Mouse (Mus musculus): ENCODE data around the gene Polr2l.
A peak's percentile ranks its signal among the peaks of the same experiment; 100 is the strongest.

Polr2l gene

GRCm38 (mm10) chr7:141432186-141432611 is 42.7 kb downstream of the Polr2l start:
- peak; percentile 69 for DNase-seq (ENCODE audit: low spot score)

DNA sequence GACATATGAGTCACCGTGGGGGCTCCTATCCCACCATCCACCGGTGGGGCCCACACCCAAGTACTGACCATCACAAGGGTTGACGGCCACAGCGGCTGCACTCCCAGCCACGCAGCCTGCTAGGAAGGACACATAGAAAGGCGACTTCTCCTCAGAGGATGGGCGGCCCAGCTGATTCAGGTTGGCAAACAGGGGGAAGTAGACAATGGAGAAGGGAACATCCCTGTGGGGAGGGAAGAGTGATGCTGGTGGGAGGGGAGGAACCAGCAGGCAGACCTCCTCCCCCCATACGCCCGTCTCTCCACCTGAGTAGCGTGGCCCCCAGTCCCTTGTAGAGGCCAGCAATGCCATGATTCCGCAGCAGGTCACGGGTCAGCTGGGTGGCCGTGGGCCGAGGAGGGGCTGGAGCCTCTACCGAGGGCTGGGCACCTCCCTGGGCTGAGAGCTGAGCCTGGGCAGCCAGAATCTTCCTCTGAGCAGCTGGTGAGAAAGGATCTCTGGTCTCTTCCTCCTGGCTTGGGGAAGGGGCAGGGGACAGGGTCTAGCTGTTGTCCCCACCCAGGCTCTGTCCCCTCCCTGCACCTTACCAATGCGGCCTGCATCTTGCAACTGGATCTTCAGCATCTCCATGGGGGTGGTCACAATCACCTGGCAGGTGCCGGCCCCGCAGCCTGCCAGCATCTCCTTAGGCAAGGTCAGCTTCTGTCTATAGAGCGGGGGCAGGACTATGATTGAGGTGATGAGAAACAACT is 43.3 kb downstream of the Polr2l start:
- DNase-seq (ENCODE audit: low spot score): no peak

- DNase-seq (ENCODE audit: low spot score): no peak
Observed at GRCm38 (mm10) chr7:141430585-141431240, 44.2 kb downstream of the Polr2l start.

- peak; percentile 63 for DNase-seq (ENCODE audit: low spot score)
Observed at GRCm38 (mm10) chr7:141429840-141430584, 44.9 kb downstream of the Polr2l start.

GRCm38 (mm10) chr7:141429310-141429709 is 45.6 kb downstream of the Polr2l start, which contains the start of gene Cend1:
Gene Cend1, minus strand, starts transcription at chr7:141429491.
- DNase-seq (ENCODE audit: low spot score): peak; percentile 52

GRCm38 (mm10) chr7:141428701-141429100 is 46.2 kb downstream of the Polr2l start:
- no peak for DNase-seq (ENCODE audit: low spot score)

- no peak for DNase-seq (ENCODE audit: low spot score)
Observed at GRCm38 (mm10) chr7:141426948-141427730, 47.8 kb downstream of the Polr2l start.

DNA sequence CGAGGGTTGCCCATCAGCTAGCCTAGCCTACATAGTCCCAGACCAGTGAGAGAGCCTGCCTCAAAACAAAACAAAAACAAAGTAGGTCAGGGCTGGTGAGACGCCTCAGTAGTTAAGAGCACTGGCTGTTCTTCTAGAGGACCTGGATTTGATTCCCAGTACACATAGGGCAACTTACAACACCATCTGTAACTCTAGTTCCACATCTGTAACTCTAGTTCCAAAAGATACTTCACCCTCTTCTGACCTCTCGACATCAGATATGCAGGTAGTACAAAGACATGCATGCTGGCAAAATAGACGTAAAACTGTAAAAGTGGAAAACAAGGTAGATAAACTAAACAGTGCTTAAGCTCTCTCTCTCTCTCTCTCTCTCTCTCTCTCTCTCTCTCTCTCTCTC is 51.1 kb downstream of the Polr2l start:
- no peak for DNase-seq (ENCODE audit: low spot score)
